Mouse (Mus musculus): ENCODE results near the gene Prodh2. TPM values are rescaled to one million over a fixed set of nuclear protein-coding genes. Genes with fewer than 3 reads are reported as not detected.
A peak's percentile ranks its signal among the peaks of the same experiment; 100 is the strongest.

The Prodh2 gene
- polyA plus RNA-seq, 1 experiment from 2014 or later: 0.37 TPM

Small RNA genes within 50 kb of the gene (microRNA-seq; reads per million reads assigned to microRNA genes)
- 1.3 reads per million, percentile 17 among the genes with 10 or more reads in this experiment for gene Gm38670 (ENCODE audit: borderline number of aligned reads)

Other genes with a start within 250 kb of the Prodh2 start
- gene Thap8, start 213.5 kb upstream of the Prodh2 start, polyA plus RNA-seq (2014; fragmentation: Nextera tagmentation; extraction: Ambion mirVana): 0.20 and 0.38 TPM in 2 replicates
- gene Wdr62, start 213.2 kb upstream of the Prodh2 start, polyA plus RNA-seq (2014; fragmentation: Nextera tagmentation; extraction: Ambion mirVana): 7.7 and 9.9 TPM in 2 replicates
- 18.6 and 22.1 TPM in 2 replicates for gene Clip3, start 201.9 kb upstream of the Prodh2 start, polyA plus RNA-seq (2014; fragmentation: Nextera tagmentation; extraction: Ambion mirVana)
- gene Alkbh6, start 184.9 kb upstream of the Prodh2 start, polyA plus RNA-seq (2014; fragmentation: Nextera tagmentation; extraction: Ambion mirVana): 65.5 and 66.1 TPM in 2 replicates
- gene Syne4, start 178.8 kb upstream of the Prodh2 start, polyA plus RNA-seq (2014; fragmentation: Nextera tagmentation; extraction: Ambion mirVana): 18.1 and 20.0 TPM in 2 replicates
- gene E130208F15Rik, start 171.9 kb upstream of the Prodh2 start, polyA plus RNA-seq (2014; fragmentation: Nextera tagmentation; extraction: Ambion mirVana): not detected in 2 replicates
- gene Sdhaf1, start 169.7 kb upstream of the Prodh2 start, polyA plus RNA-seq (2014; fragmentation: Nextera tagmentation; extraction: Ambion mirVana): 14.6 and 16.6 TPM in 2 replicates
- 1.4 and 1.5 TPM in 2 replicates for gene Lrfn3, start 130.8 kb upstream of the Prodh2 start, polyA plus RNA-seq (2014; fragmentation: Nextera tagmentation; extraction: Ambion mirVana)
- gene Tyrobp, start 79.9 kb upstream of the Prodh2 start, polyA plus RNA-seq (2014; fragmentation: Nextera tagmentation; extraction: Ambion mirVana): 8.9 and 9.2 TPM in 2 replicates
- 0.53 and 0.99 TPM in 2 replicates for gene Hcst, start 73.8 kb upstream of the Prodh2 start, polyA plus RNA-seq (2014; fragmentation: Nextera tagmentation; extraction: Ambion mirVana)
- 1.0 and 1.4 TPM in 2 replicates for gene Nfkbid, start 71.9 kb upstream of the Prodh2 start, polyA plus RNA-seq (2014; fragmentation: Nextera tagmentation; extraction: Ambion mirVana)
- 34.9 and 37.8 TPM in 2 replicates for gene Aplp1, start 48.1 kb upstream of the Prodh2 start, polyA plus RNA-seq (2014; fragmentation: Nextera tagmentation; extraction: Ambion mirVana)
- 1.5 and 3.7 TPM in 2 replicates for gene Kirrel2, start 35.9 kb upstream of the Prodh2 start, polyA plus RNA-seq (2014; fragmentation: Nextera tagmentation; extraction: Ambion mirVana)
- 0.10 and 0.37 TPM in 2 replicates for gene Nphs1, start 35.3 kb upstream of the Prodh2 start, polyA plus RNA-seq (2014; fragmentation: Nextera tagmentation; extraction: Ambion mirVana)
- 6.0 and 7.2 TPM in 2 replicates for gene Arhgap33, start 41.4 kb downstream of the Prodh2 start, polyA plus RNA-seq (2014; fragmentation: Nextera tagmentation; extraction: Ambion mirVana)
- 10.7 and 12.5 TPM in 2 replicates for gene Hspb6, start 58.6 kb downstream of the Prodh2 start, polyA plus RNA-seq (2014; fragmentation: Nextera tagmentation; extraction: Ambion mirVana)
- gene Proser3, start 58.7 kb downstream of the Prodh2 start, polyA plus RNA-seq (2014; fragmentation: Nextera tagmentation; extraction: Ambion mirVana): 10.3 and 12.7 TPM in 2 replicates
- gene Lin37, start 66.2 kb downstream of the Prodh2 start, polyA plus RNA-seq (2014; fragmentation: Nextera tagmentation; extraction: Ambion mirVana): 33.6 and 34.8 TPM in 2 replicates
- gene U2af1l4, start 69.7 kb downstream of the Prodh2 start, polyA plus RNA-seq (2014; fragmentation: Nextera tagmentation; extraction: Ambion mirVana): 87.6 and 91.2 TPM in 2 replicates
- gene Gm49396, start 69.7 kb downstream of the Prodh2 start, polyA plus RNA-seq (2014; fragmentation: Nextera tagmentation; extraction: Ambion mirVana): 5.4 and 5.5 TPM in 2 replicates
- 102 and 107 TPM in 2 replicates for gene Psenen, start 70.0 kb downstream of the Prodh2 start, polyA plus RNA-seq (2014; fragmentation: Nextera tagmentation; extraction: Ambion mirVana)
- 2.3 and 3.2 TPM in 2 replicates for gene Igflr1, start 71.8 kb downstream of the Prodh2 start, polyA plus RNA-seq (2014; fragmentation: Nextera tagmentation; extraction: Ambion mirVana)
- 7.1 and 8.1 TPM in 2 replicates for gene Kmt2b, start 95.1 kb downstream of the Prodh2 start, polyA plus RNA-seq (2014; fragmentation: Nextera tagmentation; extraction: Ambion mirVana)
- 0.14 TPM in 1 of 2 replicates, not detected in the other for gene Zbtb32, start 105.3 kb downstream of the Prodh2 start, polyA plus RNA-seq (2014; fragmentation: Nextera tagmentation; extraction: Ambion mirVana)
- 0.31 and 0.47 TPM in 2 replicates for gene Upk1a, start 119.2 kb downstream of the Prodh2 start, polyA plus RNA-seq (2014; fragmentation: Nextera tagmentation; extraction: Ambion mirVana)
- 1,669 and 1,746 TPM in 2 replicates for gene Cox6b1, start 132.5 kb downstream of the Prodh2 start, polyA plus RNA-seq (2014; fragmentation: Nextera tagmentation; extraction: Ambion mirVana)
- 2.6 and 3.6 TPM in 2 replicates for gene Etv2, start 142.2 kb downstream of the Prodh2 start, polyA plus RNA-seq (2014; fragmentation: Nextera tagmentation; extraction: Ambion mirVana)
- gene Rbm42, start 156.7 kb downstream of the Prodh2 start, polyA plus RNA-seq (2014; fragmentation: Nextera tagmentation; extraction: Ambion mirVana): 76.7 and 82.8 TPM in 2 replicates
- 35.0 and 37.6 TPM in 2 replicates for gene Haus5, start 171.4 kb downstream of the Prodh2 start, polyA plus RNA-seq (2014; fragmentation: Nextera tagmentation; extraction: Ambion mirVana)
- gene Pmis2, start 178.0 kb downstream of the Prodh2 start, polyA plus RNA-seq (2014; fragmentation: Nextera tagmentation; extraction: Ambion mirVana): not detected in 2 replicates
- 0.70 and 1.6 TPM in 2 replicates for gene 2200002J24Rik, start 205.3 kb downstream of the Prodh2 start, polyA plus RNA-seq (2014; fragmentation: Nextera tagmentation; extraction: Ambion mirVana)
- gene Atp4a, start 218.6 kb downstream of the Prodh2 start, polyA plus RNA-seq (2014; fragmentation: Nextera tagmentation; extraction: Ambion mirVana): 0.17 and 1.4 TPM in 2 replicates
- 172 and 173 TPM in 2 replicates for gene Tmem147, start 235.9 kb downstream of the Prodh2 start, polyA plus RNA-seq (2014; fragmentation: Nextera tagmentation; extraction: Ambion mirVana)